Mouse (Mus musculus) hindlimb bud, embryonic 11.5 days (tissue): ENCODE data around the gene Tbxas1.

Source experiments
- DNase-seq: peaks from one replicate; pipeline ENCODE4 v3.0.0-alpha.2; 2012; ENCODE audit warnings: low read depth, low spot score; ENCODE audit errors: extremely low spot score

The Tbxas1 gene

DNA sequence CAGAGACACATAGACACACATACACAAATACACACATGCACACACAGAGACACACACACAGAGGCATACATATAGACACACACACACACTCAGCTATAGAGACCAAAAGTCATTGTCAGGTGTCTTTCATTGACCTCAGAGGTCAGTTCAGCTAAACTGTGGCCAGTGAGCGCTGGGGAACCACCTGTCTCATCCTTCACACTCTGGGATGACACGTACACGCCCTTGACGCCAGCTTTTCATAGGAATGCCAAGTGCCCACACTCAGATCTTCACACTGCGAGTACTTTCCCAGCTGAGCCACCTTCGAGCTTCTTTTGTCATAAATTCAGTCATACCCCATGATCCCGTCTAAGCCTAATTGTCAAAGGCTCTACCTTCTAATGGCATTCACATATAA, 158.5 kb downstream of the Tbxas1 start:
- no peak for DNase-seq

DNA sequence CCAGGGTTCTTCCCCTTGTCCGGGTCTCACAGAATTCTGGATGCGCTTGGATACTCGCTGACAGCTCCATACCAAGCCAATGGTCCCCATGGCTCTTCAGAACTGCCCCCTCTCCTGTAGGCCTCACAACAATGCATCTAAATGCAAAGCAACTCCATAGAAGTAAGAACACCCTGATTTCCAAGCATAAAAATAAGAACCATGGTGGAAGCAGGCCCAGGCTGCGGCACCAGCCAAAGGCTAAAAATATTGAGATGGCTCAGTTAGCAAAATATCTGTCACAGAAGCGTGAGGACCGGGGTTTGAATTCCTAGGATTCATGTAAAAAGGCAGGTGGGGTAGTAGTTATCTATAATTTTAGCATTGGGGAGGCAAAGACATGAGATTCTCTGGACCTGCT, 159.8 kb downstream of the Tbxas1 start:
- DNase-seq: no peak

DNA sequence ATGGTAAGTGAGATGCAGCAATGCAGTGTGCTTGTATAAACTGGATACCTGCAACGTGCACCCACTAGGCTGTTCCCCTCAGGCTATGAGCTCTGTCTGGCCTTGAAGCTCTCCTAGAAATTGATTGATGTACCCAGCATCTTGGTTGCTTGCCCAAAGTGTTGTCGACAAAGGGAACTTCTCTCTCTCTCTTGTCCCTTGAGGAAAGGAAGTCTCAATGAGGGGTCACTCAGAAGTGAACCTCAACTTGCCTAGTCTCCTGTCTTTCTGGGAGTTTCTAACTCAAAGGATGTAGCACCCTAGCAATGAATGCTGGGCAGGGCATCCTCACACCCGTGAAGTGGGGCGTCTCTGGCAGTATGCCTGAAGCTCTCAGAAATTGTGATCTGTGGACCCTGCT, 161.0 kb downstream of the Tbxas1 start:
- no peak for DNase-seq

DNA sequence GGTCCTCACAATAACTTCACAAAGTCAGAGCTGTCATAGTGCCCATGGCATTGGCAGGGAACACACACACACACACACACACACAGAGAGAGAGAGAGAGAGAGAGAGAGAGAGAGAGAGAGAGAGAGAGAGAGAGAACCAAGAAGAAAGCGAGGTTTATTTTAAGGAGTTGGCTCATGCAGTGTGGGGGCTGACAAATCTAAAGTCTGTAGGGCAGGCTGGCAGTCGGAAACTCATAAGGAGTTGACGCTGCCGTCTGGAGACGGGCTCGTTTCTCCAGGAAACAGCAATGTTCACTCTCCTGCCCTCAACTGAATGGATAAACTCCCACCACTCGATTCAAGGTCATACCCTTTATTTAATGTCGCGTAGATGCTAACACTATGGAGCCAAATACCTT, 165.2 kb downstream of the Tbxas1 start:
- DNase-seq: no peak

GRCm38 (mm10) chr6:39049141-39049540, 173.9 kb downstream of the Tbxas1 start:
- no peak for DNase-seq

DNA sequence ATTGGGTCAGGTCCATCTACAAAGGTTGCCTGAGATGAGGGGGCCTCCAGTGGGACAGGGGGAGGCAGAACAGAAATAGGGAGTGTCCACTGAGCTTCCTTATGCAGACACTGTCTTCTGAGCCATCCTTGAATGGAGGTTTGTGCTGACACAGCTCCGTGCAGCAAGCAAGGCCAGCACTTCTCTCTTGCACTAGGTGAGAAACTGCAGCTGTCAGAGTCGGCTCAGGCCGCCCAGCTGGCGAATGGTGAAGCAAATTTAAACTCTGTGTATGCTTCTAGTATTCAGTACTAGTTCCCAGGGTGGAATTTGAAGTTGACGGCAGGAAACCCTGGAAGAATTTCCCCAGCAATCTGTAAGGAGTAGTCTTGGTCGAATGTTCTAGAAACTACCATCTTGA, 175.6 kb downstream of the Tbxas1 start:
- no peak for DNase-seq

GRCm38 (mm10) chr6:39051799-39052556, 176.8 kb downstream of the Tbxas1 start:
- DNase-seq: no peak

DNA sequence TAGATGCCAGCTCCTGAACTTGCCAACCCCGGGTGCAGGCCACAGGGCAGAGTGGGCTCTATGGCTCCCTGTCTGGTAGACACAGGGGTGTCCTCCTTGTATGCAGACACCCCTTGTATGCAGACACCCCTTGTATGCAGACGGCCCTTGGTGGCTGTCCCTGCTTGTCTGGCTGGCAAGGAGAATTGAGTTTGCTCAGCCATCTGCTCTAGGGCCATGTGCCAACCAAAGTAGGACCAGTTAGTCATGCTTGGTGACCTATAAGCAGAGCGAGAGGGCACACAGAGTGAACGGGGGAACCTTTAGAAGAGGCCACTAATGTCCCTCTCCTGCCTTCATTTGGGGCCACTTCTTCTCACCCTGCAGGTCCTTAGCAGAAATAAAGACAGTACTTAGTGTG, 177.4 kb downstream of the Tbxas1 start:
- DNase-seq: no peak

DNA sequence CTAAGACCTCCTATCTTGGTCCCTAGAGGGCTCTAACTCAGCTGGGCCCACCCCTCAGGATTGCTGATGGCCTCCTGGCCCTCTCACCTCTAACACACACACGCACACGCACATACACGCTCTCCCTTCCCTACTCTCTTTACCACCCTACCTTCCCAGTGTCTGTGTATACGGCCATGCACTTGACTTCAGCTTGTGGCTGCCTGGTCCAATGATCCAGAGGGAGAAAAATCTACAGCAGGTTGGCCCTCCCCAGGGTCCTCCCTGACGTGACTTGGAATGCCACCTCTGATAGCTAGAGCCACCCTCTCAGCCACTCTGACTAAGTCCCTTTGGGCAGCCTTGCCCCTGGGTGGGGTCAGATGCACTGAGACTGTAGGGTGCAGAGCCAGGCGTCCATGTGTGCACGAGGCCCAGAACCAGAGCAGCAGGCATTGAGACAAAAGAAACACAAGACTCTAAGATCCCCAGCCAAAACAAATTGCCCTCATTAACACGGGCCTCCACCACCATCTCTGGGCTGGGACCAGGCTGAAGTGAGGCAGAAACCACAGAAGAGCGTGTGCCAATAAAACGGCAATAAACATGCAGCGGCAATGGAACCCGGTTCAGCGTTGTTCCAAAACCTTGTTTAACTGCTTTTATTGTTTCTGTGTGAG, 179.1 kb downstream of the Tbxas1 start:
- DNase-seq: no peak

GRCm38 (mm10) chr6:39054878-39055508, 179.8 kb downstream of the Tbxas1 start:
- DNase-seq: no peak

DNA sequence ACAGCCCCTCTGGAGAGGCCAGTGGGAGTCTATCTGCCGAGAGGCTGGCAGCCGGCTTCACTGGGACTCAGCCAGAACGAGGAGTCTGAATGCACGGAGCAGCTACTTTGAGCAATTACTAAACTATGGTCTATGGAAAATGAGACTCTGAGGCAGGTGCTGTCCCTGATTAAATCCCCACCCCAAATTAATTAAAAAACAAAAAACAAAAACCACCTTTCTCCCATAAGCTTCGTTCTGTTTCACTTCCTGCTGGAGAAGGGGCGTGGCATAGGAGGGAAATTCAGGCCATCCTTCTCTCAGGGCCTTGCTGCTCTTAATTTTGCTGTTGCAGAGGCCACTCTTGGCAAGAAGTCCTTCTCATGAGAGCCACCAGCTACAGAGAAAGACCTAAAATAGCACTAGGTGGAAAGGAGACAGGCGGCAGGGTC, 180.6 kb downstream of the Tbxas1 start:
- DNase-seq: no peak

GRCm38 (mm10) chr6:39057161-39057560, 182.0 kb downstream of the Tbxas1 start:
- no peak for DNase-seq

DNA sequence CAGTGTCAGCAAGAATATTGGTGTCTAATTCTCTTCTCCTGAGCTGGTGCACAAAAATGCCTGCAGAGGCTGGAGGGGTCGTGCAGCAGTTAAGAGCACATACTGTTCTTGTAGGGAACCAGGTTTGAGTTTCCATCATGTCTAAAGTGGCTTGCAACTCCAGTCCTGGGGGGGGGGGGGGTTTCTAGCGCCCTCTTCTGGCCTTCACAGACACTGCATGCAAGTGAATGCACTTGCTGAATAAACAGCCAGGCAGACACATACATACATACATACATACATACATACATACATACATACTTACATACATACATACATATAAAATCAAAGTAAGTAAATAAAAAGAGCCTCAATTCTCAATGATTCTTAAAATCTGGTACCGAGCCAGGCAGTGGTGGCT, 183.2 kb downstream of the Tbxas1 start:
- no peak for DNase-seq

DNA sequence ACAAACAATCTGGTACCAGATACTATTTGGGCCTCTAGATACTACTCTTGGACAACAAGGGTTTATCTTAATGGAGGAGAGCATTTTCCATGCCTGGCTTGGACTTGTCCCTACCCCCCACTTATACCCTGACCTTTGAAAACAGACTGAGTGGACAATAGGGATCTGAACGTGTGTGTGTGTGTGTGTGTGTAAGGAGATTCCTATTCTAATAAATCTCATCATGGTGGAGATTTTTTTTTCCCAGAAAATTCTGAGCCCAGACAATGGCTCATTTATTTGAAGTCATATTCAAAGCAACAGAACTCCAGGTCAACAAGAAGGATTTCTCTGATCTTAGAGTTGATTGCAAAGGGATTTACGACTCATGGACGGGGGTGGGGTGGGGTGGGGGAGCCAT, 183.7 kb downstream of the Tbxas1 start:
- DNase-seq: no peak

- DNase-seq: no peak
Measured at GRCm38 (mm10) chr6:39059547-39060497, 184.6 kb downstream of the Tbxas1 start.

- DNase-seq: no peak
Measured at GRCm38 (mm10) chr6:39061180-39061579, 186.0 kb downstream of the Tbxas1 start.

- no peak for DNase-seq
Measured at GRCm38 (mm10) chr6:39063541-39063940, 188.3 kb downstream of the Tbxas1 start.

- peak; percentile 61 for DNase-seq
Measured at GRCm38 (mm10) chr6:39066935-39067578, 191.9 kb downstream of the Tbxas1 start.

DNA sequence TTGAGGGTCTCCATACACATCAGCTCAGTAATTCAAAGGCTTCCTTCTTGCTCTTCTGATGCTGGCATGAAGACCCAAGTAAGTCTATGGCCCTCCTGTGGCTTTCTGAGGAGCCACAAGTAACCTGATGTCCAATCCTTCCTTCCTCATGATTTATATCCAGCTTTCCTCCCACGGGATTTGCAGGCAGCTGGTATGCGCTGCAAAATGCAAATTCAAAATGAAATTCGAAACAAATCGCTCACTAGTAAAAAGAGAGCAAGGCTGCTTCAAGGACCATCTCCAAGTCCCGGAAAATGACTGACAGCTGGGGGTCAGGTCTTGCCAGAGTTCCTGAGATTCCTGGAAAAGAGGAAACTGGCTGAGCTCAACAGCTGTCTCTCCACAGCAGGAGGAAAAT, 197.5 kb downstream of the Tbxas1 start:
- DNase-seq: no peak

DNA sequence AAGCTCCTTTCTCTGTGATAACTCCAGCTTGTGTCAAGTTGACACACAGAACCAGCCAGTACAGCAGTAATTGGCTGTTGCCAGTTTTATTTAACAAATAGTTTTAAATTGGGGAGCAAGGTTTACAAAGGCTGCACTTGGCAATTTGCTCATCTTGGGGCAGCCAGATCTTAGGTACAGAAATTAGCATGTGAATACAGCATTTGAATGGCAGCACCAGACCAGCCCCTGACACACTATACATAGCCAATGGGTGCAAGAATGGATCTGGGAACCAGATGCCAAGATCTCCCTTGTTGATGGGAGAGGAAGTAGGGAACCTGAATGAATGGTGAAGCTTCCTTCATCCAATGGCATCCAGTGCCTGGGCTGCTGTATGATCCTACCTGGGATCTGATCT, 199.0 kb downstream of the Tbxas1 start:
- DNase-seq: no peak

DNA sequence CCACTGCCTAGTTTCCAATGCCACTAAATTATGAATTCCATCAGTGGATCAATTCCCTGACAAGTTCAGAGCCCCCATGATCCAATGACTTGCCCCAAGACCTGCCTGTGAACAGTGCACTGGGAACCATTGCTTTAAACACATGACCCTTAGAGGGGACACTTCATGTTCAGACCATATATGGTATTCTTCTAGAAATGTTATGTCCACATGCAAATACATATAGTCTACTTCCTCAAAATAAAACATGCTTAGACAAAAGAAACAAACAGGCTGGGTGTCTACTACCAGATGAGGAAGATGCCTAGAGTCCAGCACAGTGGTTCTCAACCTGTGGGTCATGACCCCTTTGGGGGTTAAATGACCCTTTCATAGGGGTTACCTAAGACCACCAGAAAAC, 201.3 kb downstream of the Tbxas1 start:
- no peak for DNase-seq
